Mouse (Mus musculus) stomach, postnatal 0 days (tissue): ENCODE data around the gene Syt1. TPM values are rescaled to one million over a fixed set of nuclear protein-coding genes. Genes with fewer than 3 reads are reported as not detected.

Source experiments
- ATAC-seq: fragments of 200-750 bp; cut with Nextera tagmentation; 2 replicates; pipeline ENCODE4 v1.8.0; 2017; ENCODE audit not compliant: low FRiP score, low TSS enrichment
- DNase-seq: peaks from one replicate; pipeline ENCODE4 v3.0.0-alpha.2; 2016; ENCODE audit warnings: low spot score
- H3K27ac ChIP-seq: fragments of 300-500 bp; sonication (generic); replicated peaks from 2 replicates; pipeline ENCODE4 v1.5.1; 2014; ENCODE audit warnings: mild to moderate bottlenecking, control low read depth
- H3K27me3 ChIP-seq: fragments of 300-500 bp; sonication (generic); 2 replicates; pipeline ENCODE4 v1.6.1; 2014; ENCODE audit warnings: low read length; ENCODE audit not compliant: control insufficient read depth, insufficient read depth
- H3K36me3 ChIP-seq: fragments of 300-500 bp; sonication (generic); 2 replicates; pipeline ENCODE4 v1.6.1; 2014; ENCODE audit warnings: low read length, mixed read lengths; ENCODE audit not compliant: control insufficient read depth, insufficient read depth
- H3K4me1 ChIP-seq: fragments of 300-500 bp; sonication (generic); replicated peaks from 2 replicates; pipeline ENCODE4 v1.6.1; 2014; ENCODE audit warnings: antibody characterized with exemption; ENCODE audit not compliant: control insufficient read depth, insufficient read depth
- H3K4me2 ChIP-seq: fragments of 300-500 bp; sonication (generic); replicated peaks from 2 replicates; pipeline ENCODE4 v1.6.1; 2014; ENCODE audit warnings: low read depth, mild to moderate bottlenecking, control low read depth, moderate library complexity
- H3K4me3 ChIP-seq: fragments of 300-500 bp; sonication (generic); 2 replicates; pipeline ENCODE4 v1.5.1; 2014; ENCODE audit warnings: low read depth, low read length, control low read depth
- H3K9ac ChIP-seq: fragments of 300-500 bp; sonication (generic); 2 replicates; pipeline ENCODE4 v1.6.1; 2014; ENCODE audit warnings: mild to moderate bottlenecking, low read length, control low read depth, mixed read lengths
- H3K9me3 ChIP-seq: fragments of 300-500 bp; sonication (generic); 2 replicates; pipeline ENCODE4 v1.6.1; 2016; ENCODE audit warnings: low read length; ENCODE audit not compliant: control insufficient read depth
- CTCF ChIP-seq: IDR thresholded peaks from 2 replicates; pipeline ENCODE4 v1.5.1; 2016; ENCODE audit warnings: antibody characterized with exemption, low read depth, mild to moderate bottlenecking, moderate library complexity
- EP300 ChIP-seq: optimal IDR thresholded peaks from 2 replicates; pipeline ENCODE3; 2016; ENCODE audit warnings: antibody characterized with exemption
- WGBS: fragments of 180-500 bp; shearing (Covaris S2); extraction: QIAGEN DNeasy Blood & Tissue Kit; methylation state at CpG from one replicate; pipeline ENCODE4 v1.1.7; 2014; 5-methylcytosine and 5-hydroxymethylcytosine counted together
- polyA plus RNA-seq: library from polyadenylated mRNA; unstranded; fragments of >200 nt; fragmentation: Nextera tagmentation; extraction: Ambion mirVana; gene quantifications from 2 replicates; pipeline ENCODE4 v1.2.1, GENCODE M21; 2015

Gene Syt1
- polyA plus RNA-seq, 1 experiment from 2014 or later: 3.5 TPM

DNA sequence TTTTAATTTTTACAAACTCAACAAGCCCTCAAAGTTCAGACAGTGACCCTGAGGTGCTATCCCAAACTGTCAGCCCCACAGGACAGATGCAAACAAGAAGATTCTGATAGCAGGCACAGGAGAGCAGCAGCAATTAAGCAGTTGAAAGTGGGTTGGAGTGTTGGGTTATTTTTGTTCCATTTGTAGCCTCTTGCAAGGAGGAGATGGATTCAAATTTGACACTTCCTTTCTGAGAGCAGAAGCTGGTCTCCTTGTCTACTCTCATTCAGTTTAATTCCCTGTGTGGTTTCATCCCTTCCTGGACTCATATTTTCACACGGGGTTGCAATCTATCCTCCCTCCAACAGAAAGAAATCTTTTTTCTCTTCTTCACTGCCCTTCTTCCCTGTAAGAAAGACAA lies 951 bp downstream of the Syt1 start:
- H3K27ac ChIP-seq: no peak overlapping the region
- H3K9me3 ChIP-seq: no peaks in the 10 kb centered on the region
- H3K36me3 ChIP-seq: no peaks in the 10 kb centered on the region
- H3K27me3 ChIP-seq: no peaks in the 10 kb centered on the region; the same call in 1 of the 2 replicates
- ATAC-seq (no peak), DNase-seq (no peak)
- no peak overlapping the region for H3K4me2 ChIP-seq
- TF ChIP-seq EP300: no peak
- TF ChIP-seq CTCF: no peak
- 10% methylated on average over 1 of the region's 1 CpGs for WGBS
- H3K4me3 ChIP-seq: no peak overlapping the region
- 0 out of 2 replicates have a peak, but pooled peaks cover 2% of the 10 kb centered on the region for H3K4me1 ChIP-seq
- no peak overlapping the region for H3K9ac ChIP-seq

GRCm38 (mm10) chr10:109008456-109008855 lies 2.3 kb downstream of the Syt1 start:
- no peak for DNase-seq
- WGBS: 94% methylated on average over 13 of the region's 13 CpGs
- Histone ChIP-seq H3K27ac (no peak overlapping the region), H3K4me2 (no peak overlapping the region), H3K9ac (no peak overlapping the region), H3K9me3 (no peaks in the 10 kb centered on the region), H3K4me3 (no peak overlapping the region), H3K27me3 (no peaks in the 10 kb centered on the region; the same call in 1 of the 2 replicates), H3K36me3 (no peaks in the 10 kb centered on the region), H3K4me1 (0 out of 2 replicates have a peak, but pooled peaks cover 2% of the 10 kb centered on the region)
- ATAC-seq: no peak
- TF ChIP-seq EP300: no peak
- TF ChIP-seq CTCF: no peak

DNA sequence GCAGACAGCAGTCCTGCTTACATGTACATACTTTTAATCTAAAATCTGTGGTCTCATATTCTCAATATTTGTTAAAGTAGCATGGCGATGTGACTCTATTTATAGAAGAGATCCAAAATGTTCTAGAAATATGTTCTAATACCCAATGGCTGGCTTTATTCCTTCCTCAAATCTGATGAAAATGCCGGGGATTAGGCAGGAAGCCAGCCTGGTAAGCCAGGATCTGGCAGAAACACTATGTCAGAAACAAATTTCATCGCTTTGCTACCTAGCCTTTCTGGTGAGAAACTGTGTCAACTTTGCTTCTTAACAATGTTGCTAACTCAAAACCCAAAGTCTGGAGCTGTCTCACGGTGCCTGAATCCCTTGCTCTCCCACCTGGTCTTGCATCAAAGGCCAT lies 7.3 kb downstream of the Syt1 start:
- ATAC-seq (no peak), DNase-seq (no peak)
- Histone ChIP-seq H3K27ac (no peak overlapping the region), H3K36me3 (no peaks in the 10 kb centered on the region), H3K4me3 (no peak overlapping the region), H3K27me3 (no peaks in the 10 kb centered on the region), H3K4me1 (no peaks in the 10 kb centered on the region), H3K9ac (no peak overlapping the region), H3K9me3 (no peaks in the 10 kb centered on the region), H3K4me2 (no peak overlapping the region)
- TF ChIP-seq EP300 (no peak), CTCF (no peak)
- WGBS: 52% methylated on average over 4 of the region's 4 CpGs

DNA sequence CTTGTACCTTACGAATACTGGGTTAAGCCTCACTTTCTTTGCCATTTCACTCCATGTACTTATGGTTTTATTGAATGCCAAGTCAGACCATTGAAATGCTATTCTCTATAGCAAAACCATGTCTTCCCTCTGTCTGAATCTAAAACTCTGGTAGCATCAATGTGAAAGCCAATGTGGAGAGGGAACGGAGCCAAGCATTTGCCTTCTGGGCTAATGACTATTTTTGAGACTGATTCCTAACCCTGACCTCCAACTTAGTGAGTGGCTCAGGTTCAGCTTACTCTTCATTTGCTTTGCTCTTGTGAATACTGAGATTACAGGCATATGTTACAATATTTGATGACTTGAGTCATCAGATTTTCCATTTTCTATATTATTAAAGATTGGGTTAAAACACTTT lies 23.5 kb downstream of the Syt1 start:
- H3K36me3 ChIP-seq: no peaks in the 10 kb centered on the region
- no peaks in the 10 kb centered on the region for H3K9me3 ChIP-seq
- no peak overlapping the region for H3K9ac ChIP-seq
- WGBS: 94% methylated on average over 2 of the region's 2 CpGs
- DNase-seq: no peak
- H3K4me3 ChIP-seq: no peak overlapping the region
- no peak overlapping the region for H3K27ac ChIP-seq
- no peak overlapping the region for H3K4me2 ChIP-seq
- H3K4me1 ChIP-seq: no peaks in the 10 kb centered on the region
- TF ChIP-seq EP300: no peak
- TF ChIP-seq CTCF: no peak
- no peak for ATAC-seq
- no peaks in the 10 kb centered on the region for H3K27me3 ChIP-seq

GRCm38 (mm10) chr10:108979660-108980059 lies 31.1 kb downstream of the Syt1 start:
- no peak overlapping the region for H3K9ac ChIP-seq
- H3K27ac ChIP-seq: no peak overlapping the region
- WGBS: 41% methylated on average over 6 of the region's 6 CpGs
- H3K9me3 ChIP-seq: no peaks in the 10 kb centered on the region
- no peaks in the 10 kb centered on the region for H3K27me3 ChIP-seq
- DNase-seq: peak; percentile 29
- no peaks in the 10 kb centered on the region for H3K4me1 ChIP-seq
- no peak for ATAC-seq
- no peak overlapping the region for H3K4me2 ChIP-seq
- TF ChIP-seq CTCF (no peak), EP300 (no peak)
- H3K36me3 ChIP-seq: no peaks in the 10 kb centered on the region
- H3K4me3 ChIP-seq: no peak overlapping the region

- Histone ChIP-seq H3K4me1 (no peaks in the 10 kb centered on the region), H3K27ac (no peak overlapping the region), H3K4me3 (no peak overlapping the region), H3K4me2 (no peak overlapping the region), H3K9ac (no peak overlapping the region), H3K36me3 (no peaks in the 10 kb centered on the region), H3K27me3 (no peaks in the 10 kb centered on the region), H3K9me3 (no peaks in the 10 kb centered on the region)
- TF ChIP-seq CTCF (no peak), EP300 (no peak)
- ATAC-seq (no peak), DNase-seq (no peak)
- WGBS: 89% methylated on average over 5 of the region's 5 CpGs
Observed at GRCm38 (mm10) chr10:108954952-108955351, 55.8 kb downstream of the Syt1 start.
